16 mouse cellular contexts compared by ENCODE assay signal in the genomic region with DNA sequence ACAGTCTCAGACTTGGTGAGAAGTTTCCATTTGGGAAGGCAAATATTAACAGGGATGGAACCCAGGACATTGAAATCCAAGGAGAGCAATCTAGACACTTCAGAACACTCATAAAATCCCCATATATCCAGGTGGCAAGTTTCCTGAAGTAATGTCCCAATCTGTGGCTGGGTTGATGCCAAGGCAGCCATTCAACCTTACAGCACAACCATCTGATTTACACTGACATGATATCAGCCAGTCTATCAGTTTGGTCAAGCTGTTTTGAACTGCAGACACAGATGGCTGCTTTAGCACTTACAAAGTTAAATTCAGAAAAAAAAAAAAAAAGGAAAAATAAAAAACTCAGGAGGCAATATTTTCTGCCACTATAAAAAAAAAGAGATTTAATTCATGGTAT.
"Had no signal": no experiment of that assay in that cellular context is flagged by ENCODE, and none has a peak within 500 bp of the region (broad histone marks: within the 10 kb centered on the region; RNA-seq: fewer than 3 reads in every experiment).

No protein-coding gene starts in this region.

- DNase-seq: kidney, adult 8-10 months; kidney, postnatal 25 days; liver; liver, embryonic 13.5 days; liver, postnatal 0 days; lung, postnatal 14 days; thymus, postnatal 4 days had no signal

- H3K4me3 ChIP-seq: left cerebral cortex, adult 2 months; limb, embryonic 12.5 days; liver, embryonic 13.5 days; lung, embryonic 15.5 days; megakaryocyte, embryonic 14.5 days; midbrain, embryonic 13.5 days; myocyte; neural tube, embryonic 12.5 days had no signal

- ATAC-seq: liver, postnatal 0 days; midbrain, embryonic 13.5 days had no signal

- H3K27ac ChIP-seq: left cerebral cortex, adult 2 months; limb, embryonic 12.5 days; liver, embryonic 13.5 days; lung, embryonic 15.5 days; macrophage; midbrain, embryonic 13.5 days; neural tube, embryonic 12.5 days; stomach, postnatal 0 days had no signal

- H3K9ac ChIP-seq: limb, embryonic 12.5 days; liver, embryonic 13.5 days; liver, postnatal 0 days; lung, embryonic 15.5 days; midbrain, embryonic 13.5 days; neural tube, embryonic 12.5 days had no signal

- H3K9me3 ChIP-seq: limb, embryonic 12.5 days; liver, embryonic 13.5 days; lung, embryonic 15.5 days; megakaryocyte, embryonic 14.5 days; midbrain, embryonic 13.5 days; neural tube, embryonic 12.5 days had no signal

- H3K36me3 ChIP-seq: limb, embryonic 12.5 days; liver, embryonic 13.5 days; lung, embryonic 15.5 days; midbrain, embryonic 13.5 days; neural tube, embryonic 12.5 days had no signal

- H3K4me2 ChIP-seq: limb, embryonic 12.5 days; liver, embryonic 13.5 days; lung, embryonic 15.5 days; midbrain, embryonic 13.5 days; neural tube, embryonic 12.5 days had no signal

- H3K27me3 ChIP-seq: limb, embryonic 12.5 days; liver, embryonic 13.5 days; lung, embryonic 15.5 days; megakaryocyte, embryonic 14.5 days; midbrain, embryonic 13.5 days; neural tube, embryonic 12.5 days had no signal

- H3K4me1 ChIP-seq: limb, embryonic 12.5 days; liver, embryonic 13.5 days; lung, embryonic 15.5 days; megakaryocyte, embryonic 14.5 days; midbrain, embryonic 13.5 days; neural tube, embryonic 12.5 days had no signal
